Mouse (Mus musculus): ENCODE measurements around the gene Rln1.

Rln1 gene

DNA sequence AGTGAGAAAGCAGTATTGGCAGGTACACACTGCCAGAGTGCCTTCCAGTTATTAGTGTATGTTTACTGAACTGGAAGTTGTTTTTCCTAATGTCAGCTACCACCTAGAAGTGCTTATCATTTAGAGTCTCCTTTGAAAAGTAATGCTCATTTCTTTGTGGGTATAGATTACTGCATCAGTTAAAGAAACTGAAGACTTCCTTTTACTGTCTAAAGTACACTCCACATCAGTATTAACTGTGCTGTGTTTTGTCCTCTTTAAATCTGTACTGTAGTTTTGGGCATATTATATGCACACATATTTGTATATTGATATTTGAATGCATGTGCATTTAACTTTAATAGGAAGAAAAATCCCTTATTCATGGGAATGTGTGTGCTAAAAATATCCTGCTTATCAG, 38.3 kb downstream of the Rln1 start:
- DNase-seq (ENCODE audit: low read depth, low spot score), result no peak

DNA sequence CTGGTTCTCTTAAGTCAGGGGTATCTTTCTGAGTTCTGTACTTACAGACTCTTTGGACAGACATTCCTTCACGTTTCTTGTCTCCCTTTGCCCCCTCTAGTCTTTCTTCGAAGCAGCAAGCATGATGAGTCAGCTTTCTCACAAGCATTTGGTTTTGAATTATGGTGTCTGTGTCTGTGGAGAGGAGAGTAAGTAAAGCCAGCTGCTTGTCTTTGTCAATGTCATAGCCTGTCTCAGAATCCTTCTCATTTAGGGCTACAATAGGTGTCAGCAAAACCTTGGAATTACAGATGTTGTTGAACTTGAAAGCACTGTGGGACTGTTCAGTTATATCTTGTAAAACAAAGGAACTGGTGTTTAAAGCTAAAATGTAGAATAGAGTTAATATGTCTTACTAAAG, 39.7 kb downstream of the Rln1 start:
- DNase-seq (ENCODE audit: low read depth, low spot score), result no peak

DNA sequence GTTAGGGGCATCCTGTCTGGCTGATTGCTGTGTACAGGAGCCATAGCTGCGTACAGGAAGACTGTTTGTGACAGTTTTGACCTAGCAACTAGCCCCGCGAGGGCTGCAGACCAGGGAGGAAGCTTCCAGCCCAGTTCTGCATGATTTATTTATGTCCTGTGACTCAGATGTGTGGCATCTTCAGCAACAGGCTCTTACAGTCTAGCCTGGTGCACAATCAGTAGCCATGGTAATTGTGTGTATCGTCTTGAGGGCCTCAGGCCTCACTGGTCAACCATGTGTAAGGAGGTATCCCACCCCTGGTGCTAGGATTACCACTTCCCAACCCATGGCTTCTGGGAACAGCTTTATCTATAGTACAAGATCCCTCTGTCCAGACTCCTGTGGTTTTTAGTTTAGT, 41.9 kb downstream of the Rln1 start:
- no peak for DNase-seq (ENCODE audit: low read depth, low spot score)

DNA sequence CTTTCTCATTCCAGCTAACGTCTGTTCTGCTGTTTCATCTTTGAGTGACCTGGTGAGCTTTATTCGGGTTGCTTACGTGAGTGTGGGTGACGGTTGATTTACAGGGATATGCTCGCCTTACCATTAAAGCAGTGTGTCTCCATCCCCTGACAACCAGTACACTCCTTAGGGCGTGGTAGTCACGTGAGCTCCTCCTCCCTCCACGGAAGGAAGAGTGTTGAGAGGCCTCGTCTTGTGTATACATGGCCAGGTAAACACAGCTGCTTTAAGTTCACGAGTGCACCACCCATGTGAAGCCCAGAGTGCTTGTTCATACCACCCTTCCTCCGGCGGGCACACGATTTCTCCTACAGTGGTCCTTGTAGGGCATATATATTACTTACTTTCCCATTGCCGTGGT, 42.9 kb downstream of the Rln1 start:
- no peak for DNase-seq (ENCODE audit: low read depth, low spot score)

DNA sequence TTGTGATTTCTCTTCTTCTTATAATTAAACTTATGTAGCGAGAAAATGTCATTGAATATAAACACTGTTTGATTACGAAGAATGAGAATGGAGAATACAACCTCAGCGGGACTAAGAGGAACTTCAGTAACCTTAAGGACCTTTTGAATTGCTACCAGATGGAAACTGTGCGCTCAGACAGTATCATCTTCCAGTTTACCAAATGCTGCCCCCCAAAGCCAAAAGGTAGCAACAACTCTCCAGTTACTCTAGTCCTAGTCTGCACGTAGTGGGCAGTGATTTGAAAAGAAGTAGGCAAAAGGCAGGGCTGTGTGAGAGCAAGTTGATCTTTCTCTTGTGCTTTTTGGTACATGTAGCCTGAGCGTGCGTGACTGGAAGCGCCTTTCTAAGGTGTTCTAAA, 46.6 kb downstream of the Rln1 start:
- DNase-seq (ENCODE audit: low read depth, low spot score), result no peak

DNA sequence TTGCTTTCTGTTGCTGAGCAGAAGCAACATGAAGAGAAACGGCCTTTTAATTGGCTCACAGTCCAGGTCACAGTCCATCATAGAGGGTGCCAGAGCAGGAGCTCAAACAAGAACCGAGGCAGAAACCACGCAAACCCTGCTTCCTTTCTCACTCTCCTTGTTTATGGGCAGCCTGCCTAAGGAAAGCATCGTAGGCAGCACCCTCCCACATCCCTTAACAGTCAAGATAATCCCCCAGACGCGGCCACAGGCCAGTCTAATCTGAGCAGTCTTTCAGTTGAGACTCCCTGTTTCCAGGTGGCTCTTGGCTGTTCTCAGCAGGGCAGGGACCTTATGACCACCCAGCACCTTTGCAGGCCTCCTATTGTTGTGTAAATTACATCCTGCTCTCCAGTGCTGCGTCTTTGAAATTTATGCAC, 49.0 kb downstream of the Rln1 start:
- no peak for DNase-seq (ENCODE audit: low read depth, low spot score)
